ENCODE assay signal across 15 mouse cellular contexts in genomic region chr2:5648764-5649163, GRCm38 (mm10).
A peak's percentile ranks its signal among the peaks of the same experiment; 100 is the strongest.
DNase-seq lines count a peak whose midpoint lies in the region; ATAC-seq and TF ChIP-seq lines count a peak whose summit lies in the region.
"Had no signal": no experiment of that assay in that cellular context is flagged by ENCODE, and none has a peak within 500 bp of the region (broad histone marks: within the 10 kb centered on the region; RNA-seq: fewer than 3 reads in every experiment).

No protein-coding gene starts in this region.

- no peaks in the 10 kb centered on the region for H3K9me3 ChIP-seq in intestine, embryonic 14.5 days (ENCODE audit: control insufficient read depth, low read length)
- no peaks in the 10 kb centered on the region for H3K9me3 ChIP-seq in intestine, postnatal 0 days (ENCODE audit: control insufficient read depth)
- H3K9me3 ChIP-seq: forebrain, embryonic 12.5 days; limb, embryonic 15.5 days; midbrain, embryonic 13.5 days had no signal

- H3K4me3 ChIP-seq in intestine, embryonic 14.5 days (ENCODE audit: low read depth, low read length) = no peak overlapping the region
- H3K4me3 ChIP-seq in intestine, postnatal 0 days (ENCODE audit: low read depth, low read length) = no peak overlapping the region
- H3K4me3 ChIP-seq: forebrain, embryonic 12.5 days; limb, embryonic 15.5 days; midbrain, embryonic 13.5 days had no signal

- H3K27ac ChIP-seq in intestine, embryonic 14.5 days (ENCODE audit: low read depth) = no peak overlapping the region
- no peak overlapping the region for H3K27ac ChIP-seq in intestine, postnatal 0 days (ENCODE audit: low read depth, low read length)
- H3K27ac ChIP-seq: forebrain, embryonic 12.5 days; limb, embryonic 15.5 days; midbrain, embryonic 13.5 days had no signal

- H3K4me2 ChIP-seq in intestine, embryonic 14.5 days (ENCODE audit: low read length) = no peak overlapping the region
- H3K4me2 ChIP-seq in intestine, postnatal 0 days (replicated peaks; ENCODE audit: low read depth) = no peak overlapping the region
- H3K4me2 ChIP-seq: forebrain, embryonic 12.5 days; limb, embryonic 15.5 days; midbrain, embryonic 13.5 days had no signal

- TF ChIP-seq CTCF in intestine, postnatal 0 days (IDR thresholded peaks at IDR 0.05; ENCODE audit: low read depth) = no peak

- no peaks in the 10 kb centered on the region for H3K36me3 ChIP-seq in intestine, embryonic 14.5 days (ENCODE audit: control insufficient read depth, insufficient read depth, low read length)
- H3K36me3 ChIP-seq in intestine, postnatal 0 days (ENCODE audit: control insufficient read depth, insufficient read depth) = no peaks in the 10 kb centered on the region
- H3K36me3 ChIP-seq: forebrain, embryonic 12.5 days; limb, embryonic 15.5 days; midbrain, embryonic 13.5 days had no signal

- H3K9ac ChIP-seq in intestine, embryonic 14.5 days (ENCODE audit: low read length) = no peak overlapping the region
- no peak overlapping the region for H3K9ac ChIP-seq in intestine, postnatal 0 days (ENCODE audit: low read depth, low read length)
- H3K9ac ChIP-seq: forebrain, embryonic 12.5 days; limb, embryonic 15.5 days; midbrain, embryonic 13.5 days had no signal

- WGBS in intestine, embryonic 14.5 days = 57% methylated on average over 6 of the region's 6 CpGs
- WGBS in intestine, postnatal 0 days = 56% methylated on average over 6 of the region's 6 CpGs

- DNase-seq in intestine, embryonic 14.5 days (ENCODE audit: low spot score) = peak; percentile 47
- peak; percentile 6 for DNase-seq in 416B (ENCODE audit: low read depth)
- DNase-seq in Muller cell, postnatal 12 days (ENCODE audit: inconsistent ontology term) = peak; percentile 23
- peak; percentile 87 for DNase-seq in fibroblast of lung, adult 2 months (ENCODE audit: low read depth)
- DNase-seq in lung, postnatal 25 days (ENCODE audit: low spot score) = no peak
- no peak for DNase-seq in kidney, postnatal 25 days
- DNase-seq: cerebellum, adult 9-11 months; kidney, adult 8-10 months; kidney, postnatal 36 days; lung, adult 18-20 months; spleen, adult 18-20 months had no signal

- H3K27me3 ChIP-seq in intestine, embryonic 14.5 days (replicated peaks; ENCODE audit: control insufficient read depth, insufficient read depth, low read length) = no peaks in the 10 kb centered on the region
- no peaks in the 10 kb centered on the region for H3K27me3 ChIP-seq in intestine, postnatal 0 days (replicated peaks; ENCODE audit: control insufficient read depth, insufficient read depth, low read length)
- H3K27me3 ChIP-seq: forebrain, embryonic 12.5 days; limb, embryonic 15.5 days; midbrain, embryonic 13.5 days had no signal

- no peak for ATAC-seq in intestine, embryonic 14.5 days (replicated peaks; ENCODE audit: low FRiP score, low TSS enrichment, low read depth)
- ATAC-seq in intestine, postnatal 0 days = no peak
- ATAC-seq: midbrain, embryonic 13.5 days had no signal

- H3K4me1 ChIP-seq in intestine, embryonic 14.5 days (replicated peaks; ENCODE audit: control insufficient read depth, insufficient read depth, low read length) = no peaks in the 10 kb centered on the region
- peaks cover 6% of the 10 kb centered on the region; the same call in 1 of the 2 replicates for H3K4me1 ChIP-seq in intestine, postnatal 0 days (replicated peaks; ENCODE audit: control insufficient read depth, insufficient read depth, low read length)
- H3K4me1 ChIP-seq: forebrain, embryonic 12.5 days; midbrain, embryonic 13.5 days had no signal

Comparison
In these comparisons a context has a peak if more than half of its experiments do, and no peak if none do; other contexts are left out.
1. DNase-seq: peak in intestine, embryonic 14.5 days (single experiment), 416B (single experiment), Muller cell, postnatal 12 days (single experiment) and fibroblast of lung, adult 2 months (single experiment); none in lung, postnatal 25 days (single experiment) and kidney, postnatal 25 days (0 of 2).